Mouse (Mus musculus) ES-CJ7 (cell line): ENCODE data around the gene Ten1.

ENCODE experiments used
- DNase-seq: peaks from one replicate; pipeline ENCODE4 v3.0.0; 2011; ENCODE audit warnings: low read depth, low spot score

Ten1 gene

DNA sequence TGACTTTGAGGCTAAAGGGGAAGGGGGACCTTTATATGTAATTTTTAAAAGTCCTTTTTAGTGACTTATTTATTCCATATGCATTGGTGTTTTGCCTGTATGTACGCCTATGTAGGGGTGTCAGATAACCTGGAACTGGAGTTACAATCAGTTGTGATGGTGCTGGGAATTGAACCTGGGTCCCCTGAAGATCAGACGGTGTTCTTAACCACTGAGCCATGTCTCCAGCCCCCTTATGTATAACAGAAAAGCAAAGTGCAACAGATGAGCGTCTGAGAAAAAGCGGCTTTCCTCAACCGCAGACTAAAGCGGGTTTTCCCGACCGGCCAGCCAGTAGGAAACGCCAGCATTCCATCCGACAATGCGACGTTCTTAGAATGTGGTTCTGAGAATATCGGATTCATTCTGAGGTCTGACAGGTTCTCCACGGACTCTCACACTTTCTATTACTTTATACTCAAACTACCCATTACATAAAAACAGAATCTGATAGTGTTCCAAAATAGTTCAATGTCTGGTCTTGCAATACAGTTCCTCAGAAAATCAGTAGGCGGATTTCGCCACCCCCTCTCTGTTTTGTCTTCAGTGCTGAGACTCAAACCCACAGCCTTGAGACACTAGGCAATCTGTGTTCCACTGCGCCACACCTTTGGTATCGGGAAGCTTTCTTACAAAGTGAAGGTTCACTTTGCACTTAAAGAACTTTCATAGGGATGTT lies 1.6 kb upstream of the Ten1 start:
- no peak for DNase-seq

DNA sequence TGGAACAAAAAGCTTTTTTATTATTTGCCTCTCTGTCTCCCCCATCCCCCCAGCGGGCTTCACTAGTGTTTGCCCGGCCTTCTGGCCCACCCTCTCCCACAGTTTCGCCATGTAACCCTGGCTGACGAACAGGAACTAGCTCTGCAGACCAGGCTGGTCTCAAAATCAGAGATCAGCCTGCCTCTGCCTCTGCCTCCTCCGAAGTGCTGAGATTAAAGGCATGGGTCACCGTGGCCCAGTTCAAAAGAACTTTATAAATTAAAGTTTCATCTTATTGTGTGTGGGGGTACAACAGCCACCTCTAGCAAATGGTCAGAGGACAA lies 1.1 kb upstream of the Ten1 start:
- no peak for DNase-seq

DNA sequence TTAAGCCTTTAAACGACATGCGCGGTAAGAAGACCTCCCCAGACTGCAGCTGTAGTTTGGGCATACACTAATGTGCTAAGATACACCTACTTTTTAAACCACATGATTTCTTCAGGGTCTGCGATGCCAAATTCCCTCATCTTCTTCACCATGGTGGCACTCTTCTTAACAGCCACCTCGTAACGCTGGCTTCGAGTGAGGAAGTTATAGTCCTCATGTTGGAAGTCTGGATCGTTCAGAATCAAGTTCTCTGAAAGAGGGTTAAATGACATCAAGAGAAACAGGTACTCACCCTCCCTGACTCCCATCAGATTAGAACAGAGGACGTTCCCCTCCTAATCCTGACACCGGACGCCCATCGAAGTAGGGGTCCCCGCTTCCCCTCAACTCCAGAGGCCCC lies 523 bp upstream of the Ten1 start:
- DNase-seq = no peak

DNA sequence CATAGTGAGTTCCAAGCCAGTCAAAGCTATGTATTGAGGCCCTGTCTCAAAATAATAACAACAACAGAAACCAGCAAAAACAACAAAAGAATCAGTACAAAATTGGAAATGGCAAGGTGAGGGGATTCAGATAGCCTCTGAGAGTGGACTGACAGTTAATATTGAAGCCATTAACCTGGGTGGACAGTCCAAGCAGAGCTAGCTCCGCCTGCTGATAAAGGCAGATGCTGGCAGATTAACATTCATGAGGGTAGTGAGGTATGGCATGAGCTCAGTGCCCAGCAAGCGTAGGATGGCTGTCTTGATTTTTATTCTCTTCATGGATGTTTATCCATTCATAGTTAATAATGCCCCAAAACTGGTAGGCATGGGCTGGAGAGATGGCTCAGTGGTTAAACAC lies 2.5 kb downstream of the Ten1 start:
- DNase-seq = no peak

DNA sequence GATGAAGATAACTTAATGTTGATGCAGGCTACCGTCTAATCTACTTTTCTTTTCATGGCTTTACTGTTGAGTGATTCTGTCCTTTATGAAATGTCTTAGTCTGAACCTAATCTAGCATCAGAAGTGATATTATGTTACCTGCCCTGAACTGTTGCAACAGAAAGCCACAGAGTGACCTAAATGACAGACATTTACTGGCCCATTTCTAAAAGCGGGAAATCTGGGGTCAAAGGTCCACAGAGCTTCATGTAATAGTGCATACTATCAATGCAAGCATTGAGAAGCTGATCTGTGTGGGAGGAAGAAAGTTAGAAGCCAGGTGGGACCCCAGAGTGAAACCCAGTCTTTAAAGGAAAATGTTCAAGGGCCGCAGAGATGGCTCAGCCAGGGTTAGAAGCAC lies 4.5 kb downstream of the Ten1 start:
- no peak for DNase-seq

DNA sequence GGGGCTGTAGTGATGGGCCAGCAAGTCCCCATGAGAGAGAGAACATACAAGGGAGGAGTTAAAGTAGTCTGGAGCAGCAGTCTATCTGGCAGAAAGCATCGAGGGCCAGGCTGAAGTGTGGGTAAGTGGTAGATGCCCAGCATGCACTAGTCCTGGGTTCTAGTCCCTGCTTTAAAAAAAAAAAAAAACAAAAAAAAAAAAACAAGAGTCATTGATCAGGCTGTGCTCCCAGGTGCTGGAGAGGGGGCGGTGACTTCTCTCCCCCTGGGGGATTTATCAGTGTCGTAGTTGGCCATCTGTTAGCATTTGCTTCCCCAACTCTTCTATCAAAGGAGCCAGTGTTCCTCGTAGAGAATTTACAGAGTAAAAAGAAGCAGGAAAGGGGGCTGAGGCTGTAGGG lies 8.0 kb downstream of the Ten1 start:
- DNase-seq = no peak

DNA sequence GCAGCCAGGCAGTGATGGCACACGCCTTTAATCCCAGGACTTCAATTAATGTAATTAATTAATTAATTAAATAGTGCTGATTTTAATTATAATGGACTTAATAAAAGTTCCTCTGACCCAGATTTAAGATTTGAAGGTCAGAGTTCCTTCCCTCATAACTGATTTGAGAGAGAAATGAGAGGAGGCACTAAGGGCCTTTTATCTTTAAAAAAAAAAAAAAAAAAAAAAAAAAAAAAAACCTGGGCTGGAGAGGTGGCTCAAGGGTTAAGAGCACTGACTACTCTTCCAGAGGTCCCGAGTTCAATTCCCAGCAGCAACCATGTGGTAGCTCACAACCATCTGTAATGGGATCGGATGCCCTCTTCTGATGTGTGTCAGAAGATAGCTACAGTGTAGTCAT lies 10.0 kb downstream of the Ten1 start:
- DNase-seq = no peak

DNA sequence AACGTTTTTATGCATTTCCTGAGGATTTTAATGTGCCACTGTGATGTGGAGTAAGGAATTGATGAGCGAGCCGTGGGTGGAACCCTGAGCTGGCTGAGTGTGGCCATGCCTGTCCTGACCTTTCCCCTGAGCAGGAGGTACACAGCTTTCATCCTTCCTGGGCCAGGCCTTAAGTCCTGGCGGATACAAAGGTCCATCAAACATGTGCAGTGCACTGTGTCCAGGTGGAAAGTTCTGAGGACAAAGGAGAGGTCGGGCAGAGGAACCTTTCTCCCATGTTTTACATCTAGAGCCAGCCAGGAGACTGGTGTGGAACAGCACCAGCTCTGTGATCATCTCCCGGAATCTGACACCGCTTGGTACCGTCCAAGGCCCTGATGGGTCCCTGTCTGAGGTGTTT lies 10.6 kb downstream of the Ten1 start:
- DNase-seq = no peak

DNA sequence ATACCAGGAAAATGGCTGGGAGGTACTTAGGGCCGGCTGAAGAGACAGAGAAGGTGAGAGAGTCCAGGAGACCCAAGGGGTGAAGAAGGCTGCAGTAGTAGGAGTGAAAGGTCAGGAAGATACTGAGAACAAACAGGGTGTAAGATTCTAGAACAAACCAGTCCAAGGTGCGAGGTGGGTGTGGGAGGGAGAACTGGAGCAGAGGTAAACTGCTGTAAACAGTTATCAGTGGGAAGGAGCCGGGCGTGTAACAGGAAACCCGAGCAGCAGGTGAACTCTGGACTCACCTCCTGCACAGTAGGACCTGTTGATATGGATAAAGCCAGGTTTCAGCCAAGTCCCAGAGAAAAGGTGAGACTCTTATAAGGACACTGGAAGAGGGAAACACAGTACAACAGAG lies 12.0 kb downstream of the Ten1 start:
- peak; percentile 43 for DNase-seq

DNA sequence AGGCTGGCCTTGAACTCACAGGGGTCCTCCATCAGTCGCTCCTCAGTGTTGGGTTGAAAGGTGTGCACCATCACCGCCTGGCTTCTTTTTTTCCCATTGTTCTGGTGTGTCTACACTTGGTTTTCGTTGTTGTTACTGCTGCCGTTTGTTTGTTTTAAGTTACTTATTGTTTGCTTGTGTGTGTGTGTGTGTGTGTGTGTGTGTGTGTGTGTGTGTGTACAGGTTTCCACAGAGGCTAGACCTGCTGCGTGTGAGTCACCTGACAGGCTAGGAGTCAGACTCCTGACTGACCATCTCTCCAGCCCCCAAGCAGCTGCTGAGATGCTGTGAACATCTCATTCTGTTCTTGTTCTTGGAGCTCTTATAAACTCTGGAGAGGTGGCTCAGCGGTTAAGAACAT lies 14.2 kb downstream of the Ten1 start:
- DNase-seq = no peak

DNA sequence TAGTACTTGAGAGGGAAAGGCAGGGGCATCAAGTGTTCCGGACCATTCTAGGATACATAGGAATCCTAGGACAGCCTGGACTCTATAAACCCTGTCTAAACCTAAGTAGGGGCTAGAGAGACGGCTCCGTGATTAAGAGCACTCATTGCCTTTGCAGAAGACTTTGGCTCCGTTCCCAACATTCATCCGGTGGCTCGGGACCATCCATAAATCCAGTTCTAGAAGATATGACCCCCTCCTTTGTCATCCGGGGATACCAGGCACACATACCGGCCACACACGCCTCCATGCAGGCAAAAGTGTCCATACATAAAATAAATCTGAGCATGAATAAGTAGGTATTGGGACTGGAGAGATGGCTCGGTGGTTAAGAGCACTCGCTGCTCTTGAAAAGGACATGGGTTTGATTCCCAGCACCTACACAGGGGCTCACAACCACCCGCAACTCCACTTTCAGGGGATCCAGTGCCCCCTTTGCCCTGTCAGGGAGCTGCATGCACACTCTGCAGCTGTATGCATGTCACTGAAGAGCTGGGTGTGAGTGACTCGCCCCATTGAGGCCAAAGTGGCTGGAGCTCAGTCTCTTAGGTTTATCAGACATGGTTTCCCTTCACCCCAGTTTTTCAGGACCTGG lies 15.3 kb downstream of the Ten1 start:
- DNase-seq = no peak

DNA sequence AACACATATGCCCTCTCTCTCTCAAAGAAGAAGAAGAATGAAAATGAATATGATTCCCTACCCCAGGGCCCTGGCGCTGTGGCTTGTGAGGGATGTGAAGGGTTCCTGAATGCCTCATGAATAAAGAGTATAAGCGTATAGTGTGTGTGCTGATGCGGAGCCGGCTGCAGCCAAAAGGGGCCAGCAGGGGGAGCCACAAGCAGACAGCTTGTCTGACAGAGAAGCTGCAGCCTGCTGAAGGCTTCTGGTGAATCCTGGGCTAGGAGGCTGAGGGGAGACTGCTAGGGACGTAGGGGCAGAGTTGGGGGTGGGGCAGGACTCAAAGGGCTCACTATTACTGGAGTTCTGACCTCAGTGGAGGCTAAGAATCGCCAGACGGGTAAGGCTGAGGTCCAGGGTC lies 16.5 kb downstream of the Ten1 start:
- peak; percentile 80 for DNase-seq

DNA sequence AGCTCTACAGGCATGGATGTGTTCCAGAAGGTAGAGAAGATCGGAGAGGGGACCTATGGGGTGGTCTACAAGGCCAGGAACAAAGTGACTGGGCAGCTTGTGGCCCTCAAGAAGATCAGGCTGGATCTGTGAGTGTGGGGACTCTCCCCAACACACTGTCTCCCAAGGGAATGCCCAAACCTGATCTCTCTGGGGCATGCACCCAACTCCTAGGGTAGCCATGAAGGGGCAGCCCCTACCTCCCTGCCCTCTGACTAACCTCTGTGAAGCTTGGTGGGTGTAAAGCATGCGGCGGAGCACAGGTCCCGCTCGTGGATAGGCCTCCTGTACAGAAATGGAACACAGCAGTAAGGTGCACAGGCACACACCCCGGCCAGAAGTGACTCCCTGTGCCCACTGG lies 17.3 kb downstream of the Ten1 start:
- DNase-seq = no peak

DNA sequence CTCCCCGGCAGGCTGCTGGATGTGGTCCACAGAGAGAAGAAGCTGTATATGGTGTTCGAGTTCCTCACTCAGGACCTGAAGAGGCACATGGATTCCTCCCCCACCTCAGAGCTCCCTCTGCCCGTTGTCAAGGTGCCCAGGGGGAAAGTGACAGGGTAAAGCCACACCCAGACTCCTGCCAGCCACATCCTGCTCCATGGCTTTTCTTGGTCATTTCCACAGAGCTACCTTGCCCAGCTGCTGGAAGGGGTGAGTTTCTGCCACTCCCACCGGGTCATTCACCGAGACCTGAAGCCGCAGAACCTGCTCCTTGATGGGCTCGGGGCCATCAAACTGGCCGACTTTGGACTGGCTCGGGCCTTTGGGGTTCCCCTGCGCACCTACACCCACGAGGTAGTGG lies 17.9 kb downstream of the Ten1 start:
- DNase-seq = no peak

DNA sequence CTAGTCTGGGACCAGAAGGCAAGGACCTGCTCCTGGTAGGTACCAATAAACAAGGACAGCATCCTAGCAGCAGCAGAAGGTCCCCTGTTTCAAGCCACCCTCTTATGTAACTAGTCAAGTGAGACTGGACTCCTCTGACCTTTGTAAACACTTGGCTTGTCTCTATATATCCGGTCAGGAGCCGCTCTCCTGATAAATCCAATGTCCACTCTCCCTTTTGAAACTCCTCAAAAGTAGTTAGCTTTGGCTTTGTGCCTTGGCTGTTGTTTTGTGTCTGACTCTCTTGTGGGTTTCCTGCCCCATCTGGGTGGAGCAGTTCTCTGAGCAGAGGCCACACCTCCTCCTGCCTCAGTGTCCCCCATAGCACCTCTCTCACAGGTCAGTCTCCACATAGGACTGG lies 19.6 kb downstream of the Ten1 start:
- no peak for DNase-seq

DNA sequence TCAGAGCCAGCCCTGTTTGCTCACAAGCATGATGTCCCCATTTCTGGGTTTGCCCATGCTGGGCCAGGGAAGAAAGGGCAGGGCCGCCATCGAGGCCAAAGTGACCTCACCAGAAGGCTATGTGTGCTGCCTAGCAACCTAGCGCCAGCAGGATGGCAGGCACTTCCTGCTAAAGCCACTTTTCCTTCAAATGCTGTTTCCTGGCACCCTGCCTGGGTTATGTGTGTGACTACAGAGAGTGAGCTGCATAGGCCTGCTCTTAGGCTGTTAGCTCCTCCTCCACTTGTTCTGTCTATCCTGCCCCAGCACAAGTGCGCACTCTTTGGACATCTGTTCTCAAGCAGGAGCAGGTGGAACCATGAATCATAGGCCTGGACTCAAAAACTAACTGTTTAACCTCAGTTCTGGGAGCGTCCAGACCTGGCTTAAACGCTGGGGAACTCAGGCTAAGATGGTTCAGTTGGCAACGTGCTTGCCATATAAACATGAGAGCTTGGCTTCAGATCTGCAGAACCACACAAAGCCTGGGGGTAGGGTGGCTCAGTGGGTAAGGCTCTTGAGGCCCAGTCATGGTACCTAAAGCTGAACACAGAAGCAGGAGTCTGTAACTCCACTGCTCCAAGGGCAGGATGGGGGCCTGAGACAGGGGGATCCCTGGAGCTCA lies 20.2 kb downstream of the Ten1 start:
- no peak for DNase-seq

DNA sequence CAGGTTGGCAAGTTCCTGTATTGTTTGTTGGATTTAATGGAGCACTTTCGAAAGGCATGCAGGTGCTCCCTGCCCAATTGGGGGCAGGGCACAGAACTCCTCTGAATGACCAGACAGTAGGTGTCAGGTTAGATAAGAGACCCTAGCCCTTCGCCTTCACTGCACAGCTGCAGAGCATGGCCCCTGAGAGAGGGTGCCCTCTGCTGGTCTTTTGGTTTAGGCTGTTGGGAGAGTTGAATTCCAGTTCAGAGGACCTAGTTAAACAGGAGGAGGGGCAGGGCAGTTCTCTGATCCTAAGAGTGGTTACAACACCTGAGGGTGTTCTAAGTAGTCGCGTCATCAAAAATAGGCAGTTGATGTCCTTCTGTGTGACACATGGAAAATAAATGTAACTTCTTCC lies 21.2 kb downstream of the Ten1 start:
- peak; percentile 82 for DNase-seq

DNA sequence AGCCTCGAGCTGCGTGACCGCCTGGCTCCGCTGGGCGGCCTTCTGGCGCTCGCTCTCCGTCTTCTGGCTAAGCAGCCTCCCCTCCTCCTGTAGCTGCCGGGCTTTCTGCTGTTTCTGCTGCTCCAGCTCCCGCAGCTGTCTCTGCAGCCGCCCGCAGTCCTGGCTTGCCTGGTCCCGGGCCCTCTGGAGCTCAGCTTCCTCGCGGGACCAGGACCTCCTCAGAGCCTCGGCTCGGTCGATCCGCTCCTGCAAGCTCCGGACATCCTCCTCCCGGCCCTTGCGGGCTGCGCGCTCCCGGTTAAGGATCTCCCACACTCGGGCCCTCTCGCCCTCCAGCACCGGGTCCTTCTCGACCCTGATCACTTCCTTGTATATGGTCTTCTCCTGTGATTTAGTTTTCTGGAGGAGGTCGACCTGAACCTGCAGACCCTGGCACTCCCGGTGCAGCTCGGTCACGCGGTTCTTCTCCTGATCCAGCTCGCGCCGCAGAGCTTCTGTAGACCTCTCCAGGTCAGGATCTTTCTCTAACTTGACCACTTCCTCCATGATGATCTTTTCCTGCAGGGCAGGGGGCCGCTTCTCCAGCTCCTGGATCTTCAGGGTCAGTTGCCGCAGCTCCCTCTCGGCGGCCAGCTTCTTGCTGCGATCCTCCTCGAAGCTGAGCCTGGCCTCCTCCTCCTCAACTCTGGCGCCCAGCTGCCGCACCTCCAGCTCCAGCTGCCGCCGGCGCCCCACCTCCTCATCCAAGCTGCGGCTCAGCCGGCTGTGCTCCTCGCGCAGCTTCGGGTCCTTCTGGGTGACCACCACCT lies 23.5 kb downstream of the Ten1 start:
- no peak for DNase-seq

DNA sequence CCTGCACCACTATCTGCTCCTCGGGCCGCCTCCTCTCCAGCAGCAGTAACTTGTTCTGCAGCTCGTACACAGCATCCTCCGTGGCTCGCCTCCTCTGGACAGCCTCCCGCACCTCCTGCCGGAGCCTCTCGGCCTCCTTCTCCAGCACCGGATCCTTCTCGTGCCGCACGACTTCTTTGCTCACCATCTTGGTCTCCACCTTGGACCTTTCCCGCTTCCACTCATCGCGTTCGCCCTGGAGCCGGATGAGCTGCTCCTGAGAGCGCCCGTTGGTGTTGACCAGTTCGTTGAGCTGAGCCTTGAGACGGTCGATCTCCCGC lies 24.0 kb downstream of the Ten1 start:
- DNase-seq = no peak

DNA sequence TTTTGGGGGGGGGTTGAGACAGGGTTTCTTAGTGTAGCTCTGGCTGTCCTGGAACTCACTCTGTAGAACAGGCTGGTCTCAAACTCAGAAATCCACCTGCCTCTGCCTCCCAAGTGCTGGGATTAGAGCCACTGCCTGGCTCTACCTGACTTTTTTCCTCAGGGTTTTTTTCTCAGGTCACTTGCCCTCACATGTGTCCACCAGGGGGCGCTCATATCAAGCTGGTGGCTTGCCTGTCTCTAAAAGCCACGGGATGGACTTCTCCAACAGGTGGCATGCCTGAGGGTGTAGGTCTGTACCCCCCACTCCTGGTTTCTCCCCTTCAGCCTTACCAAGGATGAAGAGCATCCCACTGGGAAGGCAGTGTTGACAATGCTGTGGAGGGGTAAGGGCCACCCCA lies 27.8 kb downstream of the Ten1 start:
- peak; percentile 83 for DNase-seq

DNA sequence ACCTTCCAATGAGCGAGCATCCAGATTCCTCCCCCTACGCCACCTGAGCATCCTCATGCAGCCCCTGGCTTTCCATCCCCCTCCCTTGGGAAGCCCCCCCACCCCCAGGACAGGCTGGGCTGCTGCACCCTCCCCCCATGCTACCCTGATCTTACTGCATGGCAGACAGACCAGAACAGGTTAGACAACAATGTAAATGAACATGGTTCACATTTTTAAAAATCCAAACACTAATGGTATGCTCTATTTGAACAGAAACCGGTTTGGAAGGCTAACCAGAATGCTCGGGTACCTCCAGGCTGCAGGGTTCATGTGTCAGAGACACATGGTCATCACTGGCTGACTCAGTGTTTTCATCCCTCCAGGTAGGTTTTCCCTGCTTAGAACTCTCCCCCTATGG lies 30.0 kb downstream of the Ten1 start:
- DNase-seq = no peak

DNA sequence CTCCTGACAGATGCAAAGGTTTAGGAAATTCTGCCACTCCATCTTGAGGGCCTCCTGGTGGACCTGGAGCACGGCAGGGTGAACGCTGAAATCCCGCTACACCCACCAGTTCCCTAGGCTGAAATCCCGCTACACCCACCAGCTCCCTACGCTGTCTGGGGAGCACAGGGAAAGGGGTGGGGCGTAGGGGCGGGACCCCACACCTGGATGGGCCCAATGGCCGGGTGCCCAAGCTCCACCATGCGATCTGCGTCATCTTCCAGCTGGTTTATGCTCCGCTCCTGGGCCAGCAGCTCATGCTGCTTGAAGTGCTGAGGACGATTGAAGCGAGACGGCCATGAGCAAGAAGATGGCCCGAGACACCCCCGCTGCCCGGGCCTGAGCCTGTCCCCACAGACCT lies 33.8 kb downstream of the Ten1 start:
- no peak for DNase-seq

DNA sequence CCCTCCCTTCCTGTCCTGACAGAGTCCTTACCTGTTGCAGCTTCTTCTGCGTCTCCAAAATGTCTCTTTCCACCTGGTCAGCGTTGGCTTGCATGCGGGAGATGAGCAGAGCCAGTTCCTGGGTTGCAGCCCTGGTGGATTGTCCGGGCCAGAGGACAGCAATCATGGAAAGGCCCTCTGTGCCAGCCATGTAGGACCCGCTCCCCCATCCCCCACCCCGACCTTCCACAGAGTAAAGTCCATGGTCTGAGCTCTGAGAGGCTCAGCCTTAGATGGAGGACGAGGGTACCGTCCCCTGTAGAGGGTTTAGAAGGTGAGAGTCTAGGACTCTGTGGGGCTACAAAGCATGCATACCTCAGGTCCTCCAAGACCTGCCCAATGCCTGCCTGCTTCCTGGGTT lies 36.2 kb downstream of the Ten1 start:
- DNase-seq = no peak
